Mouse (Mus musculus) right cerebral cortex, adult 18-20 months (tissue): ENCODE measurements around the gene Pik3ap1.
"Not testable (repeated sequence)": the region's sequence is repeated elsewhere in the genome, so short reads cannot be mapped to it uniquely, and the experiment has no call there.

ENCODE experiments used
- DNase-seq: peaks from one replicate; pipeline ENCODE4 v3.0.0; 2022; ENCODE audit warnings: mixed read lengths

Pik3ap1 gene

DNA sequence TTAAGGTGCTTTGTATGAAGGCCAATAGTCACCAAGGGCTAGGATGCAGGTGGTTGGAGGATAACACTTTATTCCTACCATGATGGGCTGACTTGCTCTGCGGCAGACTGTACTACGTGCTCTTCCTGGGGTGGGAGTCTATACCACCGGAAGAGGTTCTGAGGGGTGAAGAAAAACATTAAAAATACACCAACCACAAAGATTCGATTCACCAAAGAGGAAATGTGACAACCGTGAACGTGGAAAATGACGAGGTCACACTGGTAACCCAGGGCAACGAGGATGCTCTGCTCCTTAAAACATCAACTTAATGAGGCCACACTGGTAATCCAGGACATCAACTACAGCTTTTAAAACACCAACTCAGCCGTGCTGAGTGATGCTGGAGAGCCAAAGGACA is 56.2 kb downstream of the Pik3ap1 start:
- DNase-seq: no peak

DNA sequence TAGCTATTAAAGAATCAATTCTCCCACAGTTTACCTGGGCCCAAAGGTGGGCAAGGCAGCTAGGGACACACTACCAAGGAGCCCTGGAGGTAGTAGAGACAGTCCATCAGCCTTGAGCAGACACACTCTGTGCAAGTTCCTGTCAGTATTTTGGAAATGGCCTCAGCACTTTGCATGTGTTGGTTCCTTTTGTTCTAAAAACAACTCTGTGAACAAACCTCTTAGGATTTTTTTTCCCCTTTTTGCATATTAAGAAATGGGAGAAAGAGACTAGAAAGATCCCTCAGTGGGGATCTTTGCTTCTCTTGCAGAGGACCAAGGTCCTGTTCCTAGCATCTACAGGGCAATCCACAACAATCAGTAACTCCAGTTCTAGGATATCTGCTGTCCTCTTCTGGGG is 61.1 kb downstream of the Pik3ap1 start:
- no peak for DNase-seq

DNA sequence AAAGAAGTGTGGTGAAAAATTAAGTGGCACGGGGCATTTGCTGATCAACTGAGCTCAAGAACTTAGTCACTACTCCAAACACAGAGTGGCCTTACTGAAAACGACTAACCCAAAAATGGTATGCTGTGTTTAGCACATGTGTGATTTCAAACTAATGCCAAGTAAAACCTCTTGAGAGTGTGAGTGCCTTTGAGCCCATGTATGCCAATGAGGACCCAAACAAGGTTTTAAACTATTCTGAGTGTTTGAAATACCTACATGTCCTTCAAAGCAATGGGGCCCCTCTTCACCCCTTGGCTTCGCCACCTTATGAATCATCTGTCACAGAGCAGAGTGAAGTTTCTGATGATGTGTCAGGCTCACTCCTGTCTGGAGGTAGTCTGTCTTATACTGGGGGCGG is 61.8 kb downstream of the Pik3ap1 start:
- DNase-seq: no peak

DNA sequence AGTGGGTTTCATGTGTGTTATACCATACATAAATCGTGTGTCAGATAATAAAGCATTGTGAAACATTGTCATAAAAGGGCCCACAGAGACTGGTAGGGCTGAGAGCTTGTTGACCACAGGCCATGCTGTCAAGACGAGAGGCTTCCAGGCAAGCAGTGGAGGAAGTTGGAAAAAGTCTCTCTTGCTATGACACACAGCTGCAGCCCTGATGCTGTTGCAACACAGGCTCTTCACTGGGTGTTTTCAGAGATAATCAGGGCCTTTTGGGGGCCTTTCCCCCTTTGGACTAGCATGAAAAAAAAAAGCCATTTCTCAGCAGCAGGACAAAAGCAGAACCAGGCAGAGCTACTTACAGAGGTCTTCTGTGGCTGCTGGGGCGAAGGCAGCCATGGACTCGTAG is 63.8 kb downstream of the Pik3ap1 start:
- no peak for DNase-seq

DNA sequence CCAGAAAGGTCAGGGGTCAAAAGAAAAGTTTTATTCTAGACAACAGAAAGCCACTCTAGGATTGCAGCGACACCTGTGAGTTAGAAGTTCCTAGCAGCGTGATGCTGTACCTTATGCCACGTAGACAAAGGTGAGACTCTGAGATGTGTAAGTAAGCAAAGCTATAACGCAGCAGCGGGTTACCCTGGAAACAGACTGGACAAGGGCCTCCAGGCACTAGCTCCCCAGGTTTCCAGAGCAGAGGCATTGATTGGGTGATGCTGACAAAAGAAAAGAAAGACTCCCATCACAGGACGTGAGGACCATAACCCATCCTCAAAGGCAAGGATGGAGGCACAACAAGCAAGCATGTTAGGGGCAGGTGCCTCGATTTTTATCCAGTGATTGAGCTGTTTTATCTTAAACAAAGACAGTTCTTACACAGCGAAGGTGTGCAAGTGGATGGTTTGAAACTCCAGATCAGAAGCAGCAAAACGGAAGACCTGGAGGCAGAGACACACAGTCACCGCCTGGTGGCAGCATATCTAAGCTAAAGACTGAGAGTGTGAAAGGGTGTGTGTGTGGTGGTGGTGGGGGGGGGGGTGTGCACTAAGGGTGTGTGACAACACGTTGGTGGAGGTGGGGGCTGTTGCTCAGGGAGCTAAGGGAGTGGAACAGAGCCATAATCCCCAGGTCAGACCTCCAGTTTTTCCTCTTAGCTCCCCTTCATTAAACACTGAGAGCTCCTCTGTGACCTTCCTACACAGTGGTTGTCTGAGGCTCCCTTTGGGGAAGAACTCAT is 67.4 kb downstream of the Pik3ap1 start:
- peak; percentile 39 for DNase-seq

DNA sequence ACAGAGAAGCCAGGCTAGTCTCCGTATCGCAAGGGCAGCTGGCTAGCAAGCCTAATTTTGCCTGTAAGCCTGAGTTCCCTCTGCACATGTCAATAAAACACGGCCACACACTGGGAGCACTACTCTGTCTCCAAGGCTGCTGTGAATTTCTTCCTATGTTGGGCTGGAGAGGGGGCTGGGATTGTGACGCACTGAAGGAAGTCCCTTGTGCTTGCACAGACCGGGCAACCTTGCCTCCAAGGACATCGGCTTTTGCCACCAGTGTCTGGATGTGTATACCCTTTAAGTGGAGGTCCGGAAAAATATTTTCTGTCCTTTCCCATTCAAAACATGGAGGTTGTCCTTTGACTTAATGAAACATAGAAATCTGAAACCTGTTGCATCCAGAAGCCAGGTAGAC is 70.2 kb downstream of the Pik3ap1 start:
- DNase-seq: no peak

DNA sequence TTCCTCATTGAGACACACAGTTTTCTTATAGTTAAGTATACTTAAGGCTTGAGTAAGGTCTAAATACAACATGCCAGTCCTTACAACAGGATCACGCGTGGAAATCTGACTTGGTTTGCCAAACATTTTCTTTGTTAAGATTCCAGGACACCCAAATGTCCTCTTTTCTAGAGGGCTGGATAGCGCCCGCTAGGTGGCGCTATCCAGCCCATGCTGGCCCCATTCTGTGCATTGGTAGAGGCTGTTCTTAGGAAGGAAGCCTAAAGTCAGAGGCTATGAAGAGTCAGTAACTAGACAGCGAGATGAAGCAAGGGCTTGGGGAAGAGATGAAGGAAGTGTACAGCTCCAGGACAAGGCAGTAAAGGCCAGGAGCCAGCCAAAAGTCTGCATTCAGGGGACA is 71.2 kb downstream of the Pik3ap1 start:
- no peak for DNase-seq

DNA sequence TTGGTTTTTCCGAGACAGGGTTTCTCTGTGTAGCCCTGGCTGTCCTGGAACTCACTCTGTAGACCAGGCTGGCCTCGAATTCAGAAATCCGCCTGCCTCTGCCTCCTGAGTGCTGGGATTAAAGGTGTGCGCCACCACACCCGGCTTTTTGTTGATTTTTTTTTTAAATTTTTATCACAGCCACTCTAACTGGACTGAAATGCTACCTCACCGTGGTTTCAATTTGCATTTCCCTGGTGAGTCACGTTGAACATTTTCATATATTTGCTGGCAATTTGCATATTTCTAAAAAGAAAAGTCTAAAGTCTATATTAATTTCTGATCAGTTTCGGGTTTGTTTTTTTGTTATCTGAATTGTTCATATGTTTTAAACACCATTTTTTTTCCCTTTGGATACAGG is 72.3 kb downstream of the Pik3ap1 start:
- not testable (repeated sequence) for DNase-seq

DNA sequence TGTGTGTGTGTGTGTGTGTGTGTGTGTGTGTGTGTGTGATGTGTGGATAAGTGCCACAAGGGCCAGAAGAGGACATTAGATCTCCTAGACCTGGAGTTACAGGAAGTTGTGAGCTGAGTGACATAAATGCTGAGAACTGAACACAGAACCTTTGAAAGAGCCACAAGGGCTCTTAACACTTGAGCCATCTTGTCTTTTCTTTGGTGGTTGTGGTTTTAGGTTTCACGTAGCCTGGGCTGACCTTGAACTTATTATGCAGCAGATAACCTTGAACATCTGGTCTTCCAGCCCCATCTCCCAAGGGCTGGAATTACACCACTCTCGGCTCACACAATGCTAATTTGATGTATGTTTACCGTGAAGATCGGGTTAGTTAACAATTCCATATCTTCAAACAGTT is 72.9 kb downstream of the Pik3ap1 start:
- no peak for DNase-seq

DNA sequence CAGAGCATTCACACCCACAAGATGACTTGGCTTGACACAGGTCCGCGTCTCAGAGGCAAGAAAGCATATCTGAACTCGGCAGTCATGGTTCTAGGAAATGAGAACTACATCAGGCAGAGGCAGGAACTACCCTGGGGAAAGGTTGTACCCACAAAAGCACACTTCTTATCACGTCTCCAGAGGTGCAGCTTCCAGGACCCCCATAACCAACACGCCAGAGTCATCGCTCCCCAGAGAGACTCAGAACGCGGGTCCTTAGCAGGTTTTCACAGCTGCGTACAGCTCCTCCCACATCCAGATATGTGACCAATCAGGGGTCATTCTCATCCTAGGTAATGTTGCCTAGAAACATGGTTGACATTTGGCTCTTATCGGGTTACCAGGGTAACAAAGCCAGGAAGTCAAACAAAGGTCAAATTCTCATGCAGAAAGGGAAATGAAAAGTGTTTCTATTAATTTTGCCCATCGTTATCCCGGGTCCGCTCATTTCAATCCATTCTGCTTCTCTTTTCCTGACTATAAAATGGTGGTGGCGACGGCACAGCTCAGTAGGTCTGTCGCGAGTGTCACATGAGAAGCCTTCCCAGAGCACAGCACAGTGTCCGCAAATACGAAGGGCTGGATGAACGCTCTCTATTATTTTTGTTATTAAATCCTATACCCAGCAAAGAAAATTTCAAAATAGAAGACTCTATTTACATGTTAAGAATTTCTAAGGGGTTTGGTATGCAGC is 73.8 kb downstream of the Pik3ap1 start:
- peak; percentile 10 for DNase-seq

DNA sequence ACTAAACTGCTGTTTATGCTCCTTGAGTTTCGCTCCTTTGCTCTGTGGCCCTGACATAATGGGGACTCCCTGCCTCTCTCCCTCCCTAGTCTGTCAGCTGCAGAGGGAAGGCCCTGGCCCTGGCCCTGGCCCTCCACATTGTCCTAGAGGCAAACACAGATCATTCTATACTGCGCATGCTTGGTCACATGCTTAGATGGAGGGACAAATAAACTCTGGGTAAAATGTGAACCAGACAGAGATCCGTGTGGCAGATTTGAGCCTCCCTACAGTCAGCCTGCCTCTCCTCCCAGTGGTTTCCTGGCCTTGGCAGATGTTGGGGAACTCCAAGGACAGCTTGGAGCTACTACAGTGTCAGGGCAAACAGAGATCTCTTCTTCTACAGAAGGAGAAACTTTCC is 81.0 kb downstream of the Pik3ap1 start:
- no peak for DNase-seq

DNA sequence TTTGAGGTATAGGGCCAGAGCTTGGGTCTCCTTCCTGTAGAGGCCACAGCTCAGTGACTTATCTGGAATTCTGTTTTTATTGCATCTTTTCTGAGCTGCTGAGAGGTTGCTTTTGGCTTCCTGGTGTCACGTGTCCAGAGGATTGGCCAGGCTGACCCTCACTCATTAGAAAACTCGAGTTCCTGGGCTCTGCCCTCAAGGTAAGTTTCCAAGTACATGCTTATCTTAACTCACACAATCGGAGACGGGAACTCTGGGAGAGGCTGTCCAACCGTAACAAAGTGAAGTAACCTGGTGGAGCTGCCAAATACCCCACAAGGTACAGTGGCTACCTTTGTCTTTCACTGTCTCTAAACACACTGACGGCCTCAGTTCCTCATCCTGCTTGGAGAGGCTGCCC is 81.5 kb downstream of the Pik3ap1 start:
- no peak for DNase-seq

DNA sequence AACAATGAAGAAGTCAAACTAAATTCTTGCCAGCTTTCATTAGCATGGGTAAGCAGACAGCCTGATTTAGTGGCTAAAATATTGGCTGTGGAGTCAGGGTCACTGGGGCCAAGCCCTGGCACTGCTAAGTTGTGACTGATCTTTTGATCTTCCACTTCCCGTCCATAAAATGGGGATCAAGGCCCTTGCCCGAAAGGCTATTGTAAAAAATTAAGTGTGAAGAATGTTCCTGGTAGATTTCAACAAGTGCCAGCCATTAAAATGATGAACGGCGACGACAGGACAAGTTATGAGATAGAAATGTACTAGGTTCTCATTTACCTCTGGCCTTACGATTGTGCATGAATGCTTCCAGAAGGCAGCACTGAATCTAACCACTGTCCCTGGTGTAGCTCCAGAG is 83.0 kb downstream of the Pik3ap1 start:
- DNase-seq: no peak

DNA sequence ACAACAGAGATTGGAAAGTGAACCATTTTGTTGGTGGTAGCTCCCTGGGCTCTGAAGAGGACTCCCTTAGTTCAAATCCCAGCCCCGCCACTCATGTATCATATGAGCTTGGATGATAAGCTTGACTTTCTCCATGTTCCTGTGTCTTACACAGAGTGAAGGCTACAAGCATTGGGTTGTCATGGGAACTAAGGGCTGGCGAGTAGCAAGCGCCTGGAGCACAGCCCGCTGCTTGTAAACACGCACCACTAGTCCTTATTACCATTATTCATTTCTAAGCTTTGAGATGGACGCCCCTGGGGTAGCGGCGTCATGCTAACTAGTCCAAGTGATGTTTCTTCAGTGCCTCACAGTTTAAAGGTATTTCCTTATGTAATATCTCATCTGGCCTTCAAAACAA is 85.5 kb downstream of the Pik3ap1 start:
- no peak for DNase-seq

DNA sequence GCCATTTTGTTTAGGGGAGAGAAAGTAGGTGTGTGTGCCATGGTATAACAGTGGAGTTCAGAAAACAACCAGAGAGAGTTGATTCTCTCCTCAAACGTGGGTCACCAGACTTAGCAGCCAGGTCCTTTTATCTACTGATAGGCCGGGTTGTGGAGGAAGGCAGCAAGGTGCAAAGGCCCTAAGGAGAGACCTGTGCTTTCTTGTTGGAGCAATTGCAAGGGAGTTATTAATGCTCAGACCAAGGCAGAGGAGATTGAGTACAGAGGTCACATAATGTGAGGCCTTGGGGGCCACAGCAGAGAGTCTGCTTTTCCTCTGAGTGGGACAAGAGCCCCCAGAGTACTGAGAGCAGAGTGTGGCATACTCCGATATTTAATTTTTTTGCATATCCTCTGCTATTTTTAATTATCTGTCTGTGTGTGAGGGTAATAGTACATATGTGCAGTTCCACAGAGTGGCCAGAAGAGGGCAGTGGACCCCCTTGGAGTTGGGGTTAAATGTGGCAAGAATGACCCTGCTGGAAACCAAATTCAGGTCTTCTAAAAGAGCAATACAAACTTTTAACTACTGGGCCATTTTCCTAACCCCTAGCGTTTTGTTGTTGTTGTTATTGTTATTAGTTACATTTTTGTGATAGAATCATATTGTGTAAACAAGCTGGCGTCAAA is 93.8 kb downstream of the Pik3ap1 start:
- no peak for DNase-seq

DNA sequence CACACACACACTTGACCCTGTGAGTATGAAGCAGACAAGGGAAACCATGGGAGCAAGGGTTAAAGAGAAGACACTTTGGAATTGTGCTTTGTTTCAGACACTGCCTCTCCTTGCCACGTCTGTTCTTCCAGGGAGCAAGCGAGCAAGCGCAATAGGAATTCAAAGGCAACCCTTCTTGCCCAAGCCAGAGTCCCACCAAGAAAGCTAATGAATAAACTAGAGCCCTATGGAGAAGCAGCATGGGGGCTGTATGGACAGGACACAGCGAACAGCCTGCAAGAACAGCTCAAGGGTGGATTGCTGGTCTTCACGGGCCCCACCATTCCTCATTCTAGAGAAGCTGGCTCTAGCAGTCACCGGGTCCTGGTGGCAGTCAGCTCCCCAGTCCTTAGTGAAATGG is 96.3 kb downstream of the Pik3ap1 start:
- DNase-seq: no peak

DNA sequence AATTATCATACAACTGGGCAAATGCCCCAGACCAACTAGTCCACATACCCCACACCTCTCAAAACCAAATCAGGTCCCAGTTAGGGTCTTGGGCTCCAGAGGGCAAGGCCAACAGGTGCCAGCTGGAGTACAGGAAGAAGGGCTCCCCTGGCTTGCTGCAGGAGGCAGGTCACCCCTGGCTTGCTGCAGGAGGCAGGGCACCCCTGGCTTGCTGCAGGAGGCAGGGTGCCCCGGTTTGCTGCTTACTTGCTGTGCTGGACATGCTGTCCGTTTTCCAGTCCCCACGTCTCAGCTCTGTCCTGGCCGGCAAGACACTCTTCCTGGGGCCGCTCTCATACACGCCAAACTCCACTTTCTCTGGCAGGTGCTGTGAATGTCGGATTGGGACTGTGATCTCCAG is 97.7 kb downstream of the Pik3ap1 start:
- DNase-seq: no peak

DNA sequence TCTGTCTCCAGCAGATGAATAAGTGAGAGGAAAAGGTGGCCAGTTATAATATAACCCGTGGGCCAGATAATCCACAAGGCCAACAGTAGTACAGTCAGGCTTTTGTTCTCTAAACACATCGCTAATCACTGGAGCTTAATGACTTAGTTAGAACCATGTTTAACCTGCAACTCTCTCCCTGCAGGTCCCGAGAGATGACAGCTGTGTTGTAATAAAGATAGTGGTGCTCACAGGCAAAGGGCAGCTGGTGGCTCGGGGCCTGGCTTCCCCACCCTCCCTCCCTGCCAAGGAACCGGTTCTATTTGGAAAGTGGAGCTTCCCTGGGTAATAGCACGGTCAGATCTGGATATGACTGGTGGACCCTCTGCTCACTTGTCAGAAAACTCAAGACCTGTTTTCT is 100.4 kb downstream of the Pik3ap1 start:
- no peak for DNase-seq

DNA sequence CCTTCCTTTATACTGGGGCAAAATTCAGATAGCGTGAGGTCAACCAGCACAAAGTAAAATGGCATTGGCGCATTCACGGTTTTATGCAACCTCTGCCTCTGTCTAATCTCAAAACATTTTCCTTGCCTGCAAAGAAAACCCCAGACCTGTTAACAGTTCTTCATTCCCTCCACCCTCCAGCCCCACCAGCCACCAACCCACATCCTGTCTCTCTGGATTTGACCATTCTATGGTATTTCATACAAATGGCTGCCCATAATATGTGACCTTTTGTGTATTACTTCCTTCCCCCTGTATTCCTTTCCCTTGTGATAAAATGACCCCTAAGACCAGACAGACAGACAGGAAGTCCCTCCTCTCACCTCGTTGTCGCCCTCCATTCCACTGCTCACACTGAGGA is 102.2 kb downstream of the Pik3ap1 start:
- DNase-seq: no peak

DNA sequence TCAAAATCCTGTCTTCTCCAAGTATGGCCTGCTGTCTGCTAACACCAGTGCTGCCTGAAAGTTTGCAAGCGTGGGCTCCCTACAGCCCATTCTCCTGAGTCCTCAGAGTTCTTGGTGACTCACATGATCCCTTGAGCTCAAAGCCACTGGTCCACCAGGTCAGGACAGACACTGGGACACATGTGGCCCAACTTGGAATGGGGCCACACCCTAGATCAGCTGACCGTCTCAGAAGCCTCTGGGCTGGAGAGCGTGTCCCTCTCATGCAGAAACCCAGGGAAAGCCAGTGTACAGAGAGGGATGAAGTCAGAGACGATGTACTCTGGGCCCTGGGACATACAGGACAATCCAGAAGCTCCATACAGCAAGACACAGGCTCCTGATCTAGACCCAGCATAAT is 102.7 kb downstream of the Pik3ap1 start:
- DNase-seq: no peak

DNA sequence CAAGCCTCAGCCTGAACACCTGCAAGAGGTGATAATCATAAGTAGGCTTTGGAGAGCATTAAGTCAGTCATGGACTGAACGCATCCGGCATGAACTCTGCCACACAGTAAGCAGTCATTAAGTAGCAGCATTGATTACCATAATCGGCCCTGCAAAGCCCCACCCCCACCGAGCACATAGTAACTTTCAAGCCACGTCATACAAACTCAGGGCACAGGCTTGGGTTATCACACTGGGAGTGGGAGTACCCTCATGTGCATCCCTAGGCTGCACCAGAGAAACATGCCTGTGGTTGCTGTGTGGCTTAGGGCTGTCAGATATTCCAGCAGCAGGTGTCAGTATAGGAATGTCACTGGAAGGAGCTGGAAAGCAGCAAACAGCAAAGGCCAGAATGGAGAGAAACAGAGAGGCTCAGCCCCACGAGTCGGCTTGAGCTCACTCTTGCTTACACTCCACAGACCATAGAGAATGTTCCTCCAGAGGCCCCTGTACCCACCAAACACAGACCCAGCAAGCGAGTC is 105.1 kb downstream of the Pik3ap1 start:
- no peak for DNase-seq

DNA sequence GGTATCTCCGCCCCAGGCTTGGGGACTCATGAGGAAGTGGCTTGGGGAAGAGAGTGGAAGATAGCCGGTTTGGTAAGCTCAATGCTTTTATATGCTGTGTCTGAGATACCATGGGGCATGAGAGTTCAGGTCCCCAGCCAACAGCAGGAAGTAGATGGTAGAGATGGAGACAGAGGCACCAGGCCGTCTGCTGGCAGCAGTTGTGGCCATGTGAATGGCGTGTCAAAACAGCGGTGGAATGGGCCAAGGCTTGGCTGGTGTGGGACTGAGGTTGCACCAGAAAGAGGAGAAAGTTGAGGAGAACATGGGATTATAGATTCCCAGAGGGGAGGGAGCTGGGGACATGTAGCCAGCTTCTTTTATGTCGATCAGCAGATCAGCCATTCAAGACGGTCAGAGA is 106.3 kb downstream of the Pik3ap1 start:
- no peak for DNase-seq

DNA sequence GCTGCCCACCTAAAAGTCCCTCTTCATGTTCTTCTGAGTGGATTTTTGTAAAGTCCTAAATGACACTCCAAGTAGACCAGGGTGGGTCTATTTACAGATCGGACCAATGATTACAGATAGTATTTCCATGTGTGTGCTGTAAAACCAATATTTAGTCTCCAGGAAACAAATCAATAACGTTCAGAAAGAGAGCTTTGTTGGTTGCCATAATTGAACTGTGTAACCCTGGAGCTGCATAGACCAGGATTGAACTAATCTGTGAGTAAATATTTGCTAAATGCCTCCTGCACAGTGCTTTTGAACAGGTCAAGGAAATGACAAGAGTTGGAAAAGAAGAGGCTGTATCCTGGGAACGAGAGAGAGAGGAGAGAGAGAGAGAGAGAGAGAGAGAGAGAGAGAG is 109.3 kb downstream of the Pik3ap1 start:
- DNase-seq: no peak

DNA sequence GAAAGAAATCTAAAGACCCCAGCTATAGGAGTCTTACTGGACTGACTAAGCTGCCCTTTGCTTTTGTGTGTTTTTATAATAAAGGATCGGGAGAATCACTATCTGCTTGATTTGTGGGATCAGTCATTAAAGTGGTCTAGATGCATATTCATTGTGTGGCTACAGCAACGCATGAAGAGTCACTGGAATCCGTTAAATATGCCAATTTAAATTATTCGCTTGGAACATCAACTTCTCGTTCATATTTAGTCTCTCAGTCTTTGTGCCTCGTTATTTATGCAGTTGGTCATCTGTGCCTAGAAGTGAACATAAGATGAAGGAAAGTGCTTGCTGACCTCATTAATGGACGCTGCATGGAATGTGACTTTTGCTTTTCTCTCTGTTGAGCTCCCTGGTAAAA is 114.0 kb downstream of the Pik3ap1 start:
- DNase-seq: no peak
